Mouse (Mus musculus) mesoderm, embryonic 11.5 days (tissue): ENCODE results near the gene Sema6b.
A peak's percentile ranks its signal among the peaks of the same experiment; 100 is the strongest.

ENCODE experiments used
- DNase-seq: peaks from one replicate; pipeline ENCODE4 v3.0.0-alpha.2; 2012; ENCODE audit warnings: low read depth, low spot score

Sema6b gene

DNA sequence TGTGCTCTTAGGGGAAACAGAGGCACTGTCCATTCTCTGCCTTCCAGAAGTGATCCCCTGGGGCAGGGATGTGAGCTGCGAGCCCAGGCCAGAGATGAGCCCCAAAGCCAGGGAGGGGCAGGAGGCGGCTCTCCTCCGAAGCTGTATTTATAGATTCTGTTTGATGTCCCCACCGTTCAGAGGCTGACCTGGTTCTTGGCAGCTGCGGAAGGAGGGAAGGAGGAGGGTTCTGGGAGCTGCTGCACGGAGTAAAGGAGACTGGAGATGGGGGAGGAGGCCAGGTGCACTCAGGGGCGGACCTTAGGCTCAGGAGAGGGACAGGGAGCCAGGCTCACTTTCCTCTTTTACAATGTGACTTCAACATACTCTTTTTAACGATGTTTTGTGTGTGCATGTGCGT is 6.0 kb upstream of the Sema6b start:
- no peak for DNase-seq

DNA sequence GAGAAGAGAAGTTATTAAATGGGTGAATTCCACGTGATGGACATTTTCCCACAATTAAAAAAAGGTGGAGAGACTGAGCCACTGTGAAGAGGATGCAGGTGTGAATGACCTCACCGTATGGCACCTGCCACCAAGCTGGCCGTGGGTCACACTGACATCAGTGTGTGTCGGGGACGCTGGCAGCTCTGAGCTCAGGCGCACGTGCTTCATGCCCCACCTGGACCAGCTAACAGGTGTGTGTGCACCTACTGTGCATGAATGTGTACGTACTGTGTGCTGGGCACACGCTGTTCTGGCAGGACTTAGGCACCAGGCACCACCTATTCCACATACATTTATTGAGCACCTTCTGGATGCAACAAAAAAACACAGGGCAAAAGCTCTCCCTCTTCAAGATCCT is 4.4 kb upstream of the Sema6b start:
- DNase-seq = no peak

- DNase-seq = peak; percentile 67
These were observed 1.8 kb upstream of the Sema6b start for GRCm38 (mm10) chr17:56141702-56142605.

DNA sequence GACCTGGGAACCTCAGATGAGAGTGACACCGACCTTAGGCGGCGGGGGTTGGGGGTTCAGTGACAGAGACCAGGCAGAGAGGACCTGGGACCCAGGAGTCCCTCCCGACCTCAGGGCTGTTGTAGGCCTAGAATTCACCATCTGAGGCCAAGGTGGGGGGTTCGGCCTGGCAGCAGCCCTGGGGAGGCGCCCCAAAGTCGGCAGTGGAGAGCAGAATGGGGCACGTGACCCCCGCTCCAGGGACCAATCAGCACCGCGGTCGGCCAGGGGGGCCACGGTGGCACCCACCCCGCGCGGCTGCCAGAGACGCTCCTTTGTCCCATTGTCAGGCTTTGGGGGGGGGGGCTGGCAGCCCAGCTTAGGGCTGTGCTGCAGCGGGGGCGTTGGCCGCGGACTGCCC is 788 bp downstream of the Sema6b start:
- no peak for DNase-seq

GRCm38 (mm10) chr17:56137839-56138613 is 2.1 kb downstream of the Sema6b start:
- no peak for DNase-seq

- DNase-seq = no peak
These were observed 3.6 kb downstream of the Sema6b start for GRCm38 (mm10) chr17:56136558-56136957.

GRCm38 (mm10) chr17:56134463-56134971 is 5.6 kb downstream of the Sema6b start:
- DNase-seq = no peak

GRCm38 (mm10) chr17:56133457-56134363 is 6.4 kb downstream of the Sema6b start:
- no peak for DNase-seq

DNA sequence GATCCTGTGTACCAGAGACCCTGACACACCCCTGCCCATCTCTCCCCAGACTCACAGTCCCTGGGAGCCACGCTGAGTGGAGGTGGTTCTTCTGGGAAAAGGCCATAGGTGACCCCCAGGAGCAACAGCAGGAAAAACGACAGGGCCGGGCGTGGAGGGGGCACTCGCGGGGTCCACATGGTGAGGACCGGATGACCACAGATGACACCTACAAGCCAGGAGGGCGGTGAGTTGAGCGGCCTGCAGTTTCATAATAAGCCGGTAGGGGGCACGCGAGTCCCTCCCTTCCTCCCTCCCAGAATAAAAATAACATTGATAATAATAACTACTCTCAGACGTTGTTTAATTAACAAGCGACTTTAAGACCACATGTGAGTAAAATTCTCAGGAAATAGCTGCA is 7.5 kb downstream of the Sema6b start:
- DNase-seq = no peak

GRCm38 (mm10) chr17:56131814-56132213 is 8.3 kb downstream of the Sema6b start:
- DNase-seq = no peak

GRCm38 (mm10) chr17:56131136-56131535 is 9.0 kb downstream of the Sema6b start:
- no peak for DNase-seq

- no peak for DNase-seq
These were observed 11.9 kb downstream of the Sema6b start for GRCm38 (mm10) chr17:56128246-56128645.

- no peak for DNase-seq
These were observed 14.0 kb downstream of the Sema6b start for GRCm38 (mm10) chr17:56126175-56126574.

- DNase-seq = no peak
These were observed 14.9 kb downstream of the Sema6b start for GRCm38 (mm10) chr17:56125276-56125630.

- DNase-seq = peak; percentile 80
These were observed 15.5 kb downstream of the Sema6b start for GRCm38 (mm10) chr17:56124377-56125275.

GRCm38 (mm10) chr17:56123681-56124340 is 16.3 kb downstream of the Sema6b start:
- no peak for DNase-seq

GRCm38 (mm10) chr17:56123161-56123560 is 17.0 kb downstream of the Sema6b start:
- no peak for DNase-seq

DNA sequence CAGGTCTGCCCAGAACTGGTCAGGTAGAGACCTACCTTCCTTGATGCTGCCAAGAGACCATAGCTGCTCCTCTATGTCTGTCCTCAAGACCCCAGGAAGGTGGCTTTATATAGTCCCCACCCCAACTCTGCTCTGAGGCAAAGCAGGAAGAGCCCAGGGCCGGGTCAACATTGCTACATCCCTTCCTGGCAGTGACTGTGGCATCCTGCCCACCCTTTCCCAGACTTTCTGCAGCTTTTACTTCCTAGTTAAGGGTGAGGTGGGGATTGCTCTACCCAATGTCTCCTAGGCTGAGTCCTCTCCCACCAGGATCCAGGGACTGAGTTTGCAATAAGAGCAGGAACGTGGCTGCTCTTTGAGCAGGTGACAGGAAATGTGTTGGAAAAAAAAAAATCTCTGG is 18.3 kb downstream of the Sema6b start, which contains the start of gene Lrg1:
Lrg1 (minus strand) TSS at position 176 of the 400 bp plus-strand sequence.
- DNase-seq = no peak

- no peak for DNase-seq
These were observed 19.9 kb downstream of the Sema6b start for GRCm38 (mm10) chr17:56119981-56120880.
